Mouse (Mus musculus) testis, adult 10 weeks (tissue): ENCODE data around the gene Ces3a. TPM values are rescaled to one million over a fixed set of nuclear protein-coding genes. Genes with fewer than 3 reads are reported as not detected.

Source experiments
- polyA plus RNA-seq: library from polyadenylated mRNA; stranded (reverse); fragments of 350-450 nt; fragmentation: Illumina TruSeq; extraction: RNeasy Lipid Tissue Mini Kit (QIAGEN cat#74804); gene quantifications from one replicate; pipeline ENCODE4 v1.2.3, GENCODE M21; 2014; ENCODE audit warnings: low read depth, low replicate concordance

Ces3a gene
- polyA plus RNA-seq: 0.66 TPM

DNA sequence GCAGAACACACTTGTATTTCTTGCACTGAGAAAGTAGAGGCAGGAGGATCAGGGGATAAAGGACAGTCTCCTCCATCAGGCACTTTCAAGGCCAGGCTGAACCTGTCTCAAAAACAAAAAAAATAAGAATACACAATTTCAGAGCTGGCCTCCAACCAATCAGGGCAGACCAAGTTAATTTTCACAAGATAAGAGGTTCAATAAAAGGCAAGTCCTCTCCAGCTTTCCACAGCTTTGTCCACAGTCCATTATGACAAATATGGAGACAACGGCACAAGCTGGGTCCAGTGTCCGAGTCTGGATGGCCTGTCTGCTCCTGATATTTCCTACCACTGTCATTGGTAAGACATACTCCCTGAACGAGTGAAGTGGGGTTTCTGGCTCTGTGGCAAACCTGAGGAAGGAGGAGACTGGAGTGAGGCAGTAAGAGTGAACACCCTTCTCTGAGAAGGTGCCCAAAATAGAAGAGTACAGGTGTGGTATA lies at the start of gene Ces3a:
Gene Ces3a (plus strand): TSS at position 231 of the 484 bp plus-strand sequence.

DNA sequence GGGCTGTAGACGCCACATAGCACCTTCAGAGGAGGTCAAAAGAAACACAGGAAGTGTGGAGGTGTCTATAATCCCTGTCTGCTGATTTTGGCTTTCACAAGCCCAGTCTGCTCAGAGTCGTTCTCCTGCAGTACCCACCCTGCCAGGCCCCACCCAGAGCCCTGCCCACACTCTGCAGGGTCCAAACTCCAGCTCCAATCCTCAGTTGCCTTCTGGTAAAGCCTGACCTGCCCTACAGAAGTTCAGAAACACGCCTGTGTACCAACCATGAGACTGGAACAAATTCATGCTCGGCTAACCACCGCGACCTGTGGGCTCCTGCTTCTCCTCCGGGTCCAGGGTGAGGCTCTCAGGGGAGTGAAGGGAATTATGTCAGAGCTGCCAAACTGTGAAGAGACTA lies 47.8 kb upstream of the Ces3a start, which contains the start of gene Ces2h:
Gene Ces2h (plus strand): TSS at position 268 of the 400 bp plus-strand sequence.

DNA sequence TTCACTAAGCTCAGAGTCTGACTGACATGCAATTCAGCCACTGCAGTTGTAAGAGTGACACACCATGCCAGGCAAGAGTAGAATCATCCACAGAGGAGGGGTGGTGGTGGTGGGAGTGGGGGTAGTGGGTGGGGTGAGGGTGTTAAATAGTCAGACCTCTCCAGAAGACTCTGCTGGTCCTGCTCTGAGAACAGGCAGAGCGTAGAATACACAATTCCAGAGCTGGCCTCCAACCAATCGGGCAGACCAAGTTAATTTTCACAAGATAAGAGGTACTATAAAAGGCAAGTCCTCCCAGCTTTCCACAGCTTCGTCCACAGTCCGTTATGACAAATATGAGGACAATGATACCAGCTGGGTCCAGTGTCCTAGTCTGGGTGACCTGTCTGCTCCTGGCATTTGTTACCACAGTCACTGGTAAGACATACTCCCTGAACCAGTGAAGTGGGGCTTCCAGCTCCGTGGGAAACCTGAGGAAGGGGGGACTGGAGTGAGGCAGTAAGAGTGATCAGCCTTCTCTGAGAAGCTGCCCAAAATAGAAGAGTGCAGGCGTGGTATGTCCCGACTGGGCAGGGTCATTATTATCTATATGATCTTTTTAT lies 35.1 kb downstream of the Ces3a start, which contains the start of gene Ces3b:
Gene Ces3b (plus strand): TSS at position 305 of the 602 bp plus-strand sequence.

Other genes with a start within 250 kb of the Ces3a start
- not detected for gene Ces2b, start 217.0 kb upstream of the Ces3a start, polyA plus RNA-seq
- gene Ces2c, start 201.5 kb upstream of the Ces3a start, polyA plus RNA-seq: not detected
- 0.41 TPM for gene Ces2e, start 122.3 kb upstream of the Ces3a start, polyA plus RNA-seq
- gene Ces2f, start 101.2 kb upstream of the Ces3a start, polyA plus RNA-seq: not detected
- 1.6 TPM for gene Ces2g, start 86.9 kb upstream of the Ces3a start, polyA plus RNA-seq
- 0.08 TPM for gene Ces2h, start 47.7 kb upstream of the Ces3a start, polyA plus RNA-seq
- gene Ces3b, start 35.2 kb downstream of the Ces3a start, polyA plus RNA-seq: 0.18 TPM
- gene Ces4a, start 83.2 kb downstream of the Ces3a start, polyA plus RNA-seq: 0.21 TPM
- 40.2 TPM for gene Cbfb, start 122.1 kb downstream of the Ces3a start, polyA plus RNA-seq
- gene D230025D16Rik, start 176.5 kb downstream of the Ces3a start, polyA plus RNA-seq: 9.0 TPM
- gene B3gnt9, start 206.6 kb downstream of the Ces3a start, polyA plus RNA-seq: 2.6 TPM
- gene Tradd, start 216.0 kb downstream of the Ces3a start, polyA plus RNA-seq: 0.20 TPM
- gene Fbxl8, start 216.0 kb downstream of the Ces3a start, polyA plus RNA-seq: not detected
- not detected for gene Hsf4, start 221.2 kb downstream of the Ces3a start, polyA plus RNA-seq
- 0.06 TPM for gene Nol3, start 227.5 kb downstream of the Ces3a start, polyA plus RNA-seq
- 8.6 TPM for gene 4931428F04Rik, start 241.3 kb downstream of the Ces3a start, polyA plus RNA-seq
- 0.71 TPM for gene Exoc3l, start 247.5 kb downstream of the Ces3a start, polyA plus RNA-seq
- gene E2f4, start 249.1 kb downstream of the Ces3a start, polyA plus RNA-seq: 5.4 TPM